Mouse (Mus musculus) layer of hippocampus, postnatal 10 days (tissue): ENCODE measurements around the gene Slc2a13. TPM values are rescaled to one million over a fixed set of nuclear protein-coding genes. Genes with fewer than 3 reads are reported as not detected.

Source experiments
- DNase-seq, 2 experiments: peaks; one replicate each; pipeline ENCODE4 v3.0.0; 2021; ENCODE audit warnings: low spot score in 2 of 2
- total RNA-seq, 2 experiments: library from RNA; stranded (reverse); gene quantifications; 2 replicates each; pipeline ENCODE4 v1.2.3; 2021

The Slc2a13 gene
- total RNA-seq, 2 experiments from 2014 or later: 42.5 to 43.8 TPM

DNA sequence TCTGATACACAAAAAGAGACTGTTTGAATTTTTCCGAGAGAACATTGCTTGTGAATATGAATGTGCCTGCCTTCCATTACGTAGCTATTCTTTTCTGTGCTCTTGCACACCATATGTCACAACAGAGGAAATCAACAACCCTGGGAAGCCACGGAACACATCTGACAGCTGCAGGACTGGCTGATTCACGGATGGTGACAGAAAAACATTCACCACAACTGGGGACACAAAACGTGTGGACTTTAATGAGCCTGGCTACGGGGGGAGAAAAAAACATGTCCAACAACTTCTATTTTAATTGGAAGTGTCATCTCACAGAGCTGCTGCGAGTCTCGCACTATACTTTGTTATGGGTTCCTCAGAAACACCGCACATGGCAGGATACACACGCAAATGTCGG is 196.0 kb downstream of the Slc2a13 start:
- DNase-seq: peak; percentile 29

DNA sequence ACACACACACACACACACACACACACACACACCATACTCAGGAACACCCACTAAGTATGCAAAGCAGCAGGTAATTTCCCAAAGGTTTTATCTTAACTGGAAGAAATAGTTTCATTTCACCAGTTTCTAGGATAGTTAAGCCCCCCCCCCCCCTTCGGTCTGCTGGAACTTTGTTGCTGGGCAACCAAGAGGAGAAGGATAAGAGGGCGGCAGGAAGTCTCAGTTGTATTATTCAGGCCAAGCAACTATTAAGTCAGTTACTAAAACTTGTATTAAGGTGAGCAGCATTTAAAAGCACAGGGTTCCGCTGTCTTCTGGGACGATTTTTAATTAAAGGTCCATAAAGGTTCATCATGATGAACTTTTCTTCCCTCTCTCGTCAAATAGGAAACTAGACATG is 198.6 kb downstream of the Slc2a13 start:
- no peak for DNase-seq

DNA sequence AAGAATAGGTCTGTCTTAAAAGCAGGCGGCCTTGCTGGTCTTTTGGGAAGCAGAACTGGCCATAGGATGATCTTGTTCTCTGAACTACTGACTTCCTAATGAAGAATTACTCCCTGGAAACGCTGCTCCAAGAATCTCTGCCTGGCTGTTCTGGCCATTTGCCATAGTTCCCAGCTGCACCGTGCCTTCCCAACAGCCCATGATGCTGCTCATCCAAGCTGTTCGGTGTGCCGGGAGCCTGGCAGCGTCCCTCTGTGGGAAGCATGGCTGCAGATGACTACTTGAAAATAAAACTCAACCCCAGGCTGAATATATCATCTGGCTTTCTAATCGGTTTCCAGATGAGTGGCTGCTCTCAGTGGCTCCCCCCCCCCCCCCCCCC is 199.9 kb downstream of the Slc2a13 start:
- peak; percentile 82 to 85 for DNase-seq

DNA sequence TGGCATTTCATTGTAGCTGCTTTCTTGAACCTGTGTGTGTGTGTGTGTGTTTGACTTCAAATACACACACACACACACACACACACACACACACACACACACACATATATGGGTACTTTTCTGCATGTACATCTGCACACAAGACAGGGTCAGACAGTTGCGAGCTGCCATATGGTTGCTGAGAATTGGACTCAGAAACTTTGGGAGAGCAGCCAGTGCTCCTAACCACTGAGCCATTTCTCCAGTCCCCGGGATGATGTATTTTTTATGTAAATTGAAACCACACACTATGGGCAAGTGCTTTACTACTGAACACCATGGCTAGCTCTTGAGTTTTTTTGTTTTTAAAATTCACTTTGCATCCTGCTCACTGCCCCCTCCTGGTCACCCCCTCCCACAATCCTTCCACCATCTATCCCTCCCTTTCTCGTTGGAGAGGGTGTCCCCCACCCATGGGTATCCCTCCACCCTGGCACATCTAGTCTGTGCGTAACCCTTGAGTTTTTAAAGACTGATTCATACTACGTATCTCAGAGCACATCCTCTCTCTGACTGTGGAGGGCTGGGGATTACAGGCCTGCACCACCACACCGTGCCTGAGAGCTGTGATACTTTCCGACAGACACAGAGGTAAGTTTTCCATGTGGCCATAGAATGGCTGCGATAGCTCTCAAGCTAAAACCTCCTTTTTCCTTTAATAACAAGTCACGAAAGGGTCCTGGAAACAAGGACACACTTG is 200.4 kb downstream of the Slc2a13 start:
- no peak for DNase-seq

DNA sequence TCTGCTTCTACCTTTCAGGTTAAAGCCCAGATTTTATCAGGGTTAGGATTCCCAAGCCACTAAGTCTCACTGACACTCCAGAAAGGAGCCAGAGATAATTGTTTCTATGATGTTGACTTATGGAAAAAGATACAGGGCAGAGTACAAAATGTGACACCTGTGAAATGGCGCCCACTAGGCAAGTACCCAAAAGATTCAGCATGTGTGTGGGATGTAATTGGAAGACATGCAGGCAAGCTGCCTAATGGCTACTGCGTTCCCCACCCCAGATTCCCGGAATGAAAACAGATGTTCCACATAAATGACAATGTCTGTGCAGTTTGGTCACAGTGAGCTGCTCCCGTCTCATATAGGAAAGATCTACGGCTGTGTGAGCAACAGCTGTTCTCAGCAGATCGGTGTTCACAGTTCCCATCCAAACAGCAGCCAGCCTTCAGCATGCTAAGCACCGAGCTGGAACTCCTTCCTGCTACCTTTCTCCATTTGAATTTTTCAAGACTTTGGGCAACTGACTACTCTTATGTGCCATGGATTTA is 201.1 kb downstream of the Slc2a13 start:
- DNase-seq: peak; percentile 23 to 37

DNA sequence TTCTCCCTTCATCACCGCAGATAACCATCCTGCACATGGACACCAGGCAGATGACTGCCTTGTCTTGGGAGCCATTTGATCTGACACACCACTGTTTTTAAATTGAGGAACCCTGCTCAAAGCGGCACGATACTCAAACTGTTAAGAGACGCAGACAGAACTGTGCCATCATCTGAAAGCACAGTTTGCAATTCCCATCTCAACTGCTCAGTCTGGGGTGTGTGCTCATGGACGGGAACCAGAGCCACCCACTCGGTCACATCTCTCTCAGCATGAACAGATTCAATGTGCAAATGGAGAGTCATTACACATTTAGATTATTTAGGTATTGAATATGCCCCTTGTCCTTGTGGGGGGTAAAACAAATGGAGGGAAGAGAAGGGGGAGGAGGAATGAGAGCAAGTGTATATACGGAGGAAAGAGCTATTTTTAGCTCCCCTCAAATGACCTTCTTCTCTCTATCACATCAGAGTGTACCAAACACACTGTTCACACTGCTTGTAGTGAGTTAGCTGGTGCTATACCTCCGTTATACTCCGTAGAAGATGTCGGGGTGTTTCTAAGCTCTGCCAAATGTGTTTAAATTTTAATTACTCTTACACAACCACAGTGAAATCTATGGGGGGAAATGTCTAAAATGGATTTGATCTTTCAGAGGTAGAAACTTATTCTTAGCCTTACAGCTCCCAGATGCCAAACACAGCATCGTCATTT is 203.2 kb downstream of the Slc2a13 start:
- DNase-seq: peak in 1 of 2 experiments; percentile 25

DNA sequence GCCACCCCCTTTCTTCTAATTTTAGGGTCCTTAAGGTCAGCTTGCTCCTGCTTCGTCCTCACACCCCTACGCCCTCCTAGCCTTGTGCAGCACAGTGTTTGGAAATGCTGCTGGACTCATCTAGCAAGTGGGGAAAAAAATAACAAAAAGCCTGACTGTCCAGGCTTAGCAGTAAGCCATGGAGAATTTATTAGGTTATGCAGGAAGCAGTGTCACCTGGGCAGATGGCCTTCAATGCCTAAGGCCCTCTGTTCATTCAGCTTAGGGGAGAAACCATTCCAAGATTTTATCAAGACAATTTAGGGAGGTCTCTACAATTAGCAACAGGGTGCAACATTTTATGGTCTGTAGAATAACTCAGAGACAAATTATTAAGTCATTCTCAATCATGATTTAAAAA is 212.6 kb downstream of the Slc2a13 start:
- DNase-seq: no peak

DNA sequence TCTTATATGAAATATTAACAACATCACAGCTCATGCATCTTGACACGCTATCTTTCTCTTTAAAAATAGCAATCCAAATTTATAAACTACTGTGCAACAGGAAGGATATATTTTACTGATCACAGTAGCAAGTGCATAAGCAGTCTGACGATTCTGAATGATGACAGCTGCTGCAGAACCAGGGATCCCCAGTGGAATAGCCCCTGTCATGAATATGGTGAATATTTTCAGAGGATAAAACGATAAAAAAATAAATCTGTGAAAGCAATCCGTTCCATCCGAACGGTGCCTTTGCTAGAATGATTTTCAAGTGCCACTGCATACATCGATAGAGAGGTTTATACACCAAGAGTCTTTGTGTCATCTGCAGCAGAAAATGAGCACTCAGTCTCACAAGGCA is 222.1 kb downstream of the Slc2a13 start:
- DNase-seq: no peak

DNA sequence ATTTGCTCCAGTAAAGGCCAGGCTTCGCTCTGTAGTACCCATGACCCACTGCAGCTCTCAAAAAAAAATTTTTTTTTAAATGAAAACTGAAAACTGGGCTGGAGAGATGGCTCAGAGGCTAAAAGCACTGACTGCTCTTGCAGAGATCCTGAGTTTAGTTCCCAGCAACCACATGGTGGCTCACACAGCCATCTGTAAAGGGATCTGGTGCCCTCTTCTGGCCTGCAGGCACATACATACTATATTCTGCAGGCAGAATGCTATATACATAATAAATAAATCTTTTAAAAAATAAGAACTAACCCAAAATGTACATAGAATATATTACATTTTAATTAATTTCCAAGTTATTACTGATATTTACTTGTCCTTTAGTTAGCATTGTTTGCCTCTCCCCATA is 234.7 kb downstream of the Slc2a13 start:
- no peak for DNase-seq

DNA sequence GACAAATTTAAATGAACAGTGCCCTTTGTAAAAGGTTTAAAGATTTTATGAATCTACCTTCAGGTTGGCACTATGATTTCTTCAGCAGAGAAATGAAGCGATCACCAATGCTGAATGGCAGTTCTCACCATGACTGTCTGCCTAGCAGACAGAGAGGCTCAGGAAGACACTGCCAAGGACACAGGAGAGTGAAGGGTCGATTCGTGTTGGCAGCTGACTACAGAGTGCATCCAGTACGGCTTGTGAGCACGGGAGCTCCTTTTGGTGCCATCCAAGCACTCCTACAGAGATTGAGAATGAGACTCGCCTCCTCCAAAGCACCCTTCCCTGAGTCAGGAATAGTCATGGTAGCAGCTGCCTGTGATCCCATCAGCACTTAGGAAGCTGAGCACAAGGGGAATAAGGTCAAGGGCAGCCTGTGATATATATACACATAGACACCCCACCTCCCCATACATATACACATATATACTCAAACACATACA is 238.6 kb downstream of the Slc2a13 start:
- DNase-seq: no peak

DNA sequence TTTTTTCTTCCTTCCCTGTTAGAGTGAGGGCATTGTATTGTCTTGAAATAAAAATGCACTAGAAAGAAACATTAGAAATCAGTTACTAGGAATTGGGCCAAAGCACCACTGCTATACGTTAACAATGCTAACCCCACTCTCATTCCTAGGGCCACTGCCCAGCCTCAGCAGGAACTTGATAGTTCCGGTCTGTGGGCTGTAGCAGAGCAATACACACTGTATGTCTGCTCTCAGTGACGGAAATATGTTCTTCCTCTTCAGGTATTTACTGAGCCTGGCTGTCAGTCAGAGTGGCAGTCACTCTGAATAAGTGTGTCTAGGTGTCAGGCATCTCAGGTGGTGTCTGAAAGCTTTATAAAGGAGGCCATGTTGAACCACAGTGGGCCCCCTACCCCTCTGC is 245.3 kb downstream of the Slc2a13 start:
- no peak for DNase-seq

DNA sequence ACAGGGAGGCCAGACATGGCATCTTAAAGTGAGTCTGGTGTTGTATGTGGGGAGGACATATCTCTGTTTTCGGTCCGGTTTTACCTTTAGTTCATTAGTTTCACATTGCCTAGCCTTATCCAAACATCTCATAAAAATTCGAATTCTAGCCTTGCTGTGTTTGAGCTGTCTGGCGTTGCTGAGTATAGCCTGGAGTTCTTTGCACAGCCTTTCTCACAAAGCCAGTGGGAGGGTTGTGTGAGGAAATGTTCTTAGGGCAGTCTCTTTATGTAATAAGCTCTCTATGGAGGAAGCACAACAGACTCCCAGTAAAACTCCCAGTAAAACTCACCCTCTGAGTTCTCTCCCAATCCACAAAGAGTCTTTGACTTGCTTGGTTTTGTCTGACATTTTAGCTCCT is 246.0 kb downstream of the Slc2a13 start:
- no peak for DNase-seq

DNA sequence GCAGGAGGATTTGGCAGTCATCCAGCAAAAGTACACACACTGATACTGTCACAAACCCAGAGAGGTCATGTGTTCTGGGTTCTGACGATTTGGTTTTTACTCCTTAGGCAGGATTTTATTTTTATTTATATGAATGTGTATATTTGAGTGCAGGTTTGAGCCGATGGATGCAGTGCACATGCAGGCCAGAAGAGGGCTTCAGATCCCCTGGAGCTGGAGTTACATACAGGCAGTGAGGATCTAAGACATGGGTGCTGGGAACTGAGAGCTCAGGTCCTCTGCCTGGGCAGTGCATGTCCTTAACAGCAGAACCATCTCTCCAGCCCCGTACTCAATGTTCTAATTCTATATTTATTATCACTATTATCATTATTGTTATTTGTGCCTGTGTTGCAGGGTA is 253.7 kb downstream of the Slc2a13 start:
- DNase-seq: peak; percentile 20 to 28

DNA sequence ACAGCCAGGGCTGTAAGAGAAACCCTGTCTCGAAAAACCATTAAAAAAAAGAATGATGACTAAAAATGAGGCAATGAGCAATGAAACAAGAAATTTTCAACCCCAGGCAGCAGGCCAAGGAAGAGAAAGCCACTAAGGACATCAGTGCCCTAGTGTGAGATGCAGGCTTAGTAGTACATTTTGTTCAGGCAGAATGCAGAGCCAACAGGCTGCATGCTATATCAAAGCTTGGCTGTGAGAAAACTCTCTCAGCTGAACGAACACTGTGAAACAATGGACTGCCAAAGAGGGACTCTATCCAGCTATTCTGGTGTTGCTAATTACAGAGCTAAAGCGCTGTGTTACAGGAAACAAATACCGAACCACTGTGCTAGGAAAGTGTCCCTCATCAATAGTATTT is 256.1 kb downstream of the Slc2a13 start:
- peak; percentile 36 to 46 for DNase-seq

DNA sequence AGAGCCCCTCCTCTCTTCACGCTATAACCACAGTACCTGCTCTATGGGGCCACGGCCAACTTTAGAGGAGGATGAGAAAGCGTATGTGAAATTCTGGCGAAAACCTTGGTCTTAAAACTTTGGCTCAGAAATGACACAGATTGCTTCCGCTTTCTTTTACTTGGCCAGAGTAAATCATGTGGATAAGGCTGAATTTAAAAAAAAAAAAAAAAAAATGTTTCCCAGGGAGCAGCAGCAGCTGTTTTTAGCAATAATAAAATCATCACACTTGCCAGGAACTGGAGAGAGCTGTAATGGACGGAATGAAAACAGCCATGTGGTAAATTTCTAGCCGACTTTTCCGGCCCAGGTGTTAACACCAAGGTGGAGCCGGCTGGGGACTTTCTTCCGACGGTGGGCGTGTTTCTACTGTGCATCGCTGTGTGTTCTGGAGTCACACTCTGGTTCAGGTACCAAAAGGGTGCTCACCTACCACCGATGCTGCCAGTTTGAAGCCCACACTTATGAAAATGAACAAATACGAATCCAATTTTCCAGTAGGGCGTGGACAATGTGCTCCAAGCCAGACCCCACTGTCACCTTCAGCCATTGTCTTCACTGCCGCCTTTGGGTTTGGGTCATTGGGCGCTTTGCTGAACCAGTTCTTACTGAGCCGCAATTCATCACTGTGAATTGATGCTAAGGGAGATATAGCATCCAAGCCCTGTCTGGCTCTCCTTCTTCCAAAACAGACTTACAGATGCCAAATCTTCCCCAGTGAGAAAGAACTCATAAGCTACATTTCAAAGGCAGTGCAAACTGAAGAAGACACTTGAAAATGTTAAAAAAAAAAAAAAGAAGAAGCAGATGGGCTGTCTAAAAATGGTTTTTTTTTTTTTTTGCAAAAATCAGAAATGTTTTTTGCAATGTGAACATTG is 258.4 kb downstream of the Slc2a13 start:
- DNase-seq: peak in 1 of 2 experiments; percentile 11

DNA sequence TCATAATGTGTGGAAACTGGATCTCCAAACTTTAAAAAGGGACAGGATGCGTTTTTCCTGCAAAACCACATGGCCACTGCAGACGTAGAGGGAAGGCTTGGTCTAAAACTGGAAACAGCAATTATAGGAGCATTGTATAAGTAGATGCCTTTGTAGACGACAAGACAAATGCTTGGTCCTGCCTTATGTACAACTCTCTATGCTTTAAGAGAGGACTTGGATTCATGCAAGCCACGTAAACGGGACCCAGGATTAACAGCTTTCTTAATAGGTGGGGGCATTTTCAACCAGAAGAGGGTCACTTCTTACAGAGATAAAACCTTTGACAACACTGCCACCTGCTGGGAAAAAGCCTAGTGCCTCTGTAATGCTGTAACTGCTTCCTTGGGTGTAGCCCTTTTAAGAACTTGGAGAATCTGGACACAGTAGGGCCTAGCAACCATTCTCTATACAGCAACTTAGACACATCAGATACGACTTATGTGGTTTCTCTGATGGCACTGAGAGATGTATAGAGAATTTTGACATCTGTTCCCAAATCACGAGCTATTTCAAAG is 268.7 kb downstream of the Slc2a13 start:
- DNase-seq: peak; percentile 48 to 63

DNA sequence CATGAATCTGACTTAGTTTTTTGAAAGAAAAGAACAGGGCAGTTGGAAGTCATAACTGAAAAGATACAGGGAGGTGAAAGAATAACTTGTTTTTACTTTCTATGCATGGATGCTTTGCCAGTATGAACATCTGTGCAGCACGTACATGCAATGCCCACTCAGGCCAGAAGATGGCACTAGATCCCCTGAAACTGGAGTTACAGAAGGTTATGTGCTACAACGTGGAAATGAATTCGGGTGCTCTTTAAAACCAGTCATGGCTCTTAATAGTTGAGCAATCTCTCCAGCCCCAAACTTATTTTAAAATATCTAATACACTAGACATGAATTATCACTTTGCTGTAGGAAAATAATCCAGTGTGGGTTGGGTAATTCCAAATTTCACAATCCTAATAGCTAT is 271.7 kb downstream of the Slc2a13 start:
- peak; percentile 93 to 97 for DNase-seq

DNA sequence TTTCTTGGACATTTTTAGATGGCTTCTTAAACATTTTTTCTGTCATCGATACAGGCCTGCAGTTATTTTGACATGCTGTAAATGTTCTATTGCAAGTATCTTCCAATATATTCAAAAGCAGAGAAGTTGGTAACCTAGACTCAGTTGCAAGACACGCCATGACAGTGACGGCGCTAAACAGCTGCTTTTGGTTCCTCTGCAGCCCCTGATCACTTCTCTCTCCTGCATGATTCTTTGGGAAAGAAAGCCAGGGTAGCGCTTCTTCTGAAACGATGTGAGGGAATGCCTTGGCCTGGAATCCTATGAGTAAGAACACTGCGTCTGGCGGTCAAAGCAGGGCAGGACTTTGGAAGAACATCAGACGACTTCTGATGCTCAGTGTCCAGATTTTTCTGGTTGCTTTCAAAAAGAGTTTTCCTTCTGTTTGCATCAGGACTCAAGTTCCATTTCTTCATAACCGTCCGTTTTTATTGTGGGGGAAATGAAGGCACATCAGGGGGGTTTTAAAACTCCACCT is 273.7 kb downstream of the Slc2a13 start:
- DNase-seq: no peak

DNA sequence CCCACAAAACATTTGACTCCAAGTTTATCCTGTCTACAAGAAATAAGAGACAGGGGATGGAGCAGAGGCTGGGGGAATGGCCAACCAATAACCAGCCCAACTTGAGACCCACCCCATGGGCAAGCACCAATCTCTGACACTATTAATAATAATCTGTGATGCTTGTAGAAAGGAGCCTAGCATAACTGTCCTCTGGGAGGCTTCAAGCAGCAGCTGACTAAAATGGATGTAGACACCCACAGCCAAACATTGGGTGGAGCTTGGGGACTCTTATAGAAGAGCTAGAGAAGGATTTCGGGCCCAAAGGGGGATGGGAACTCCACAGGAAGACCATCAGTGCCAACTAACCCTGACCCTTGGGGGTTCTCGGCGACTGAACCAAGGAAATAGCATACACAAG is 289.6 kb downstream of the Slc2a13 start:
- no peak for DNase-seq

DNA sequence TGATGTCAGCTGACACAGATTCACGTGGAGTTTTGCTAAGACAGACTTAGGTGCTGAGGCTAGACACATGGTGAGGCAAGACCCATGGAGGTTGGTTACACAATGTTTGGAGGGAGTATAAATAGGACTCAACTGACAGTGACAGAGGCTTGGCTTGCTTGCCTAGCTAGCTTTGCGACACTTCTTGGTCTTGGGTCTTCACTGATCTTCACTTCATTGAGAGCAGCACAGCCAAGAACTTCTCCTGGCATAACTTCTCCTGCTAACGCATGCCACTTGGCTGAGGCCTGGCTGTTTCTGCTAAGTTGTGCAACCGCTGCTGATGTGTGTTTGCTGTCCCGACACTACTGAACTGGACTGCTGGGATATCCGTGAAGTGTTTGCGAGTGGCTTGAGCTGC is 290.2 kb downstream of the Slc2a13 start:
- DNase-seq: no peak

DNA sequence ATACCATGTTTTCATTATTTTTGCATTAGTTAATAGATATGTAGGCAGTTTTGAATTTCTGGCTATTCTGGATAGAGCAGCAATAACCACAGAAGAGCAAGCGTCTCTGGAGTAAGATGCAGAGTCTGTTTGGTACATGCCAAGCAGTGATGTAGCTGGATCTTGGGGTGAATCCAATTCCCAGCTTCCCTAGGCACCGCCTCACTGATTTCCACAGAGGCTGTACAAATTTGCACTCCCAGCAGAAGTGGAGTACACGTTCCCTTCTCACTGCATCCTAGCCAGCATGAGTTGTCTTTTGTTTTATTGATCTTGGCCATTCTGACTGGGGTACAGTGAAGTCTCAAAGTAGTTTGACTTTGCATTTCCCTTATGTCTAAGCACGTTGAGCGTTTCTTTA is 291.5 kb downstream of the Slc2a13 start:
- no peak for DNase-seq
